Mouse (Mus musculus): ENCODE results near the gene Acat1. TPM values are rescaled to one million over a fixed set of nuclear protein-coding genes. Genes with fewer than 3 reads are reported as not detected.

Acat1 gene
- polyA plus RNA-seq, 1 experiment = 68.6 TPM

DNA sequence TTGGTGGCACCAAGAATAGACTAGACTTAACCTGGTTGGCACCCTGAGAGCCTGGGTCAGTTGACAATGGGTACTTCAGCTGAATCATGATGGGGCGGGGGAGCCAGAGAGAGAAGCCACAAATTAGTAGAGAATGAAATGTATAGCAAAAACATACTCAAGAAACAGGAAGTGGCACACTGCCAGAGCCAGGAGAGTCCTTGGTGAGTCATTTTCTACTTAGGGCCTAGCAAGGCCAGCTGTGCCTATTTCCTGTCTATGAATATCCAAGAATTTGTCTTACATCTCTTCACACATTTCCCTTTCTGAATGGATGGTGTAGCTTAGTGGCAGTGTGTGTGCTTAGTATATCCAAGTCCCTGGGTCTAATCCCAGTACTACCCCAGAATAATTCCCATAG lies 6.8 kb downstream of the Acat1 start:
- no peak for TF ChIP-seq POLR2A (IDR thresholded peaks at IDR 0.05; ENCODE audit: extremely low read depth, insufficient read depth, low read length)
- TF ChIP-seq CTCF (IDR thresholded peaks at IDR 0.05; ENCODE audit: extremely low read depth, insufficient read depth, low read length) = no peak
- H3K4me1 ChIP-seq (ENCODE audit: control insufficient read depth, insufficient read depth, low read length) = peaks cover 5% of the 10 kb centered on the region
- no peak overlapping the region for H3K27ac ChIP-seq (ENCODE audit: insufficient read depth, low read length)
- H3K4me3 ChIP-seq (ENCODE audit: insufficient read depth, low read length) = no peak overlapping the region

DNA sequence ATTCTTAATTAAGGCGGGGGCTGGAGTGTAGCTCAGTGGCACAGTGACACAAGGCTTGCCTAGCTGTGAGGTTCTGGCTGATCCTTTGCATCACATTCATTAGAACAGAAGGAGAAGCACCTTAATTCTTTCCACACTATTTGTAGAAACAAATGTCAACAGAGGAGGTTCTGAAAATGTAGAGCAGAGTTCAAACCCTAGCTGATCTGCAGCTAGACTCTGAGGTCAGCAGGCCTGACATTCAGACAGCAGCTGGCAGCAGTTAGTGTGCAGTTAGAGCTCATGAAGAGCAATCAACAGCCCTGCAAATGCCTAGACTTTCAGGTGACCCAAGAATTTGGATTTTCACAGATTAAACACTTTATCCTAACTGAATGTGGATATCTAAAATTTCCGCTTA lies 8.6 kb downstream of the Acat1 start:
- Histone ChIP-seq H3K4me3 (ENCODE audit: insufficient read depth, low read length) (no peak overlapping the region), H3K27ac (ENCODE audit: insufficient read depth, low read length) (no peak overlapping the region), H3K4me1 (ENCODE audit: control insufficient read depth, insufficient read depth, low read length) (peaks cover 5% of the 10 kb centered on the region)
- TF ChIP-seq POLR2A (IDR thresholded peaks at IDR 0.05; ENCODE audit: extremely low read depth, insufficient read depth, low read length) (no peak), CTCF (IDR thresholded peaks at IDR 0.05; ENCODE audit: extremely low read depth, insufficient read depth, low read length) (no peak)

DNA sequence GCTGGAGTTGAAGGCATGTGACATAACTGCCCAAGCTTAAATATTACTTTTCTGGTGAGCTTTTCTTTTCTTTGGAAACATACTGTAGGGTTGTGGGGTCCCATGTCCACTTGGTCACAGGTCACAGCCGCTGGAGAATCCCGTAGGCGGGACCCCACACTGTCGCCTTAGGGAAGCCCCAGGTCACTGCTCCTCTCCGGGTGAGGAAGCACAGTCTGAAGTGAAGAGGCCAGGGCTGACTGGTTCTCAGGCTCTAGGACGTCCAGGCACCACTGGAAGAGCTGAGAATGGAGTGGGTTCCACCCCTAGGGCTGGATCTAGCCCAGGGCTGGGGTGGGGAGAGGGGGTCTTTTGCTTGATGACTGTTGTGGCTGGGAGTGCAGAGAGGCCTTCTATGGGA lies 11.6 kb downstream of the Acat1 start:
- H3K4me1 ChIP-seq (ENCODE audit: control insufficient read depth, insufficient read depth, low read length) = peaks cover 2% of the 10 kb centered on the region
- no peak overlapping the region for H3K27ac ChIP-seq (ENCODE audit: insufficient read depth, low read length)
- no peak overlapping the region for H3K4me3 ChIP-seq (ENCODE audit: insufficient read depth, low read length)
- no peak for TF ChIP-seq POLR2A (IDR thresholded peaks at IDR 0.05; ENCODE audit: extremely low read depth, insufficient read depth, low read length)
- TF ChIP-seq CTCF (IDR thresholded peaks at IDR 0.05; ENCODE audit: extremely low read depth, insufficient read depth, low read length) = no peak

DNA sequence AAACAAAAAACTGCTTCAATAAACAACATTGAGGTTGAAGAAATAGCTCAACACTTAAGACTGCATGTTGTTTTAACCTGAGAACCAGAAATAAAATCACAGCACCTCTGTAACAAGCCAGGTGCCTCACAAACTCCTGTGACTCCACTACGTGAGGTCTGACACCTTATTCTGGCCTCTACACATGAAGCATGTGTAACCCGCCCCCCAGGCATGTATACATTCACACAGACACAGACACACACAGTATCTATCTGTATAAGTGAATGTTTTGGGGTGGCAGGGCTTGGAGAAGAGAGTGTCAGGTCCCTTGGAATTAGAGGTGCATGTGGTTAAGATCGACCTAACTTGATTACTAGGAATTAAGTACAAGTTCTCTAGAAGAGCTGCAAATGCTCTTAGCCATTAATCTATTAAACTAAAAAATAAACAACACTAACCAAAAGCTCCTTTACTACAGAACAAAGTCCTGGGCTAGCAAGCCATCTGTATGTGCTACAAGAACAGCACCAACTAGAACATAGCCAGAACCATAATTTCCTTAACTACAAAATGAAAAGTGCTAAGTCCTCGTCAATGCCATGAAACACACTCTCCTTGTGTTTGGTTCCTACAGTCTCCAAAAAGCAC lies 13.1 kb downstream of the Acat1 start:
- Histone ChIP-seq H3K4me3 (ENCODE audit: insufficient read depth, low read length) (no peak overlapping the region), H3K4me1 (ENCODE audit: control insufficient read depth, insufficient read depth, low read length) (peaks cover 1% of the 10 kb centered on the region; the same call in 1 of the 2 replicates), H3K27ac (ENCODE audit: insufficient read depth, low read length) (no peak overlapping the region)
- TF ChIP-seq CTCF (IDR thresholded peaks at IDR 0.05; ENCODE audit: extremely low read depth, insufficient read depth, low read length) (no peak), POLR2A (IDR thresholded peaks at IDR 0.05; ENCODE audit: extremely low read depth, insufficient read depth, low read length) (no peak)

DNA sequence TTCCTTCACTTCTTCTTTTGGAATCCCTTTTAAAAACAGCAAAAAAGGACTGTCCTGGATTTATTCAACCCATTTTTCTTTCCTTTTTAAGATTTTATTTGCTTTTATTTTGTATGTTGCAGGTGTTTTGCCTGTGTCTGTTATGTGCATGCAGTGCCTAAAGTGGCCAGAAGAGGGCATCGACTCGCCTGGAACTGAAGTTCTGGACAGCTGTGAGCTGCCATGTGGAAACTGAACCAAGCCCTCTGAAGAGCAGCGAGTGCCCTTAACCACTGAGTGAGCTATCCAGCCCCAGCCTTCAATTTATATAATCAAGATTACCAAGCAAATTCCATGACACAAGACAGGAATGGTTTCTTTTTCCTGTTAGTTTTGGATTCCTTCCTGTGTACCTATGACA lies 15.4 kb downstream of the Acat1 start:
- Histone ChIP-seq H3K4me3 (ENCODE audit: insufficient read depth, low read length) (no peak overlapping the region), H3K4me1 (ENCODE audit: control insufficient read depth, insufficient read depth, low read length) (no peaks in the 10 kb centered on the region), H3K27ac (ENCODE audit: insufficient read depth, low read length) (no peak overlapping the region)
- no peak for TF ChIP-seq POLR2A (IDR thresholded peaks at IDR 0.05; ENCODE audit: extremely low read depth, insufficient read depth, low read length)
- peak; percentile 62 for TF ChIP-seq CTCF (IDR thresholded peaks at IDR 0.05; ENCODE audit: extremely low read depth, insufficient read depth, low read length)

DNA sequence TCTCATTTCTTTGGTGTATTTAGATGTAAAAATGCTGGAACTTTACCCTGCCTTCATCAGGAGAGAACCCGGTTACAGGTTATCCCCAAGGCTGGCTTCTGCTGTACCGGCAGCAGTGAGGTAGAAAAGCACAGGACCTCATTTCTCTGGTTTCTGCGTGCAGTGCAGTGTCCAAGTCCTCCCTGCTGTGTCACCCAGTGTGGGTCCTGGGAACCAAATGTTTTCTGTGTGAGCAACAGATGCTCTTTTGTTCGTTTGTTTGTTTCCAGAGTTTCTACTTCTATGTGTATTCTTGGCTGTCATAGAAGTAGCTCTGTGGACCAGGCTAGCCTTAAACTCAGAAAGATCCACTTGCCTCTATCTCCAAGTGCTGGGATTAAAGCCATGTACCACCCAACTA lies 28.3 kb downstream of the Acat1 start:
- Histone ChIP-seq H3K27ac (ENCODE audit: insufficient read depth, low read length) (no peak overlapping the region), H3K4me3 (ENCODE audit: insufficient read depth, low read length) (no peak overlapping the region), H3K4me1 (ENCODE audit: control insufficient read depth, insufficient read depth, low read length) (no peaks in the 10 kb centered on the region)
- TF ChIP-seq POLR2A (IDR thresholded peaks at IDR 0.05; ENCODE audit: extremely low read depth, insufficient read depth, low read length) (no peak), CTCF (IDR thresholded peaks at IDR 0.05; ENCODE audit: extremely low read depth, insufficient read depth, low read length) (no peak)

DNA sequence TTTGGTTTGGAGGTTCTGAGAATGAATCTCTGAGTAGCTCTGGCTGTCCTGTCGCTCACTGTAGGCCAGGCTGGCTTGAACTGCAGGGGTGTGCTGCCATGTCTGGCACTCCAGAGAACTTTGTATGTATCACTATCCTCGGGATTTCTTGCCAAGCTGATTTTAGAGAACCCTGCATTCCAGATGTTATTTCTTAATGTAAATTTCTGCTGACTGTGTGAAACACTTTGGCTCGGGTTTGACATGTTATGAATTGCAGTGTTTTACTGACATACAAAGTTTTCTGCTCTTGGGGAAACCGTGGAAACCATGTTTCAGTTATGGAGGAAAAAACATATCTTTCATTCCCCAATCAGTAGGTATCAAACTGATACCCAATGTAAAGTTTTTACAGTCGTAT lies 34.5 kb downstream of the Acat1 start:
- no peak for TF ChIP-seq POLR2A (IDR thresholded peaks at IDR 0.05; ENCODE audit: extremely low read depth, insufficient read depth, low read length)
- no peak for TF ChIP-seq CTCF (IDR thresholded peaks at IDR 0.05; ENCODE audit: extremely low read depth, insufficient read depth, low read length)
- H3K27ac ChIP-seq (ENCODE audit: insufficient read depth, low read length) = no peak overlapping the region
- no peaks in the 10 kb centered on the region for H3K4me1 ChIP-seq (ENCODE audit: control insufficient read depth, insufficient read depth, low read length)
- no peak overlapping the region for H3K4me3 ChIP-seq (ENCODE audit: insufficient read depth, low read length)

DNA sequence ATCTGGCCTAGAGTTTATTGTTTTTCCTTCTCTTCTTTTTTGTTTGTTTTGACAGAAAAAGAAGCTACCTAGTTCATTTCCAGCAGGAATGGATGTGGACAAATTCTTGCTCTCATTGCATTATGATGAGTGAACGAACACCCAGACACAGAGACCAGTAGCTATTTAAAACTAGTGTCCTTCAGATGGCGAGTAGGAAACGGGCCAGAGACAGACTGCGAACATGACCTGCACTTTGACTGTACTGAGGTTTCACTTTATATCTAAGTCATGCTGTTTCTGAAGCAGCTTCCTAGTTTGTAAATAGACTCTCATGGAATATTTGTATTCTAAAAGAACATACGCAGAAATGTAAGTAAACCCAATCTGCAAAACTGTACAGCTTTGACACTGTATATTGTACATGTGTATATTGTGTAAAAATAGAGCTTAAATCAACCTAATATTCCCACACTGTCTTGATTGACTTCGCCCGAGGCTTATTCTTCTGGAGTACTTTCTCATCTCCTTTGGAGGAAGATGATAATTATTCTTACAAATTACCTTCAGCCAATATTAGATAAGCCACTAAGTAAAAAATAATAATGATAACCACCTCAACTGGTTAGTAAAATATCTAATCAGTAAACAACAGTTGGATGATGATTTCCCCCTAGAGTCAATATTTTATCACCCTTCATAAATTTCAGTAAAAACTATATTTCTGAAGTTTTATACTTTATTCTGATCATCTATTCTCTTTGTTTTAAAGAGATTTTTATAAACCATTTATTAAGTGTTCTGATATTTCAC lies 37.5 kb downstream of the Acat1 start:
- H3K4me3 ChIP-seq (ENCODE audit: insufficient read depth, low read length) = no peak overlapping the region
- no peaks in the 10 kb centered on the region for H3K4me1 ChIP-seq (ENCODE audit: control insufficient read depth, insufficient read depth, low read length)
- H3K27ac ChIP-seq (ENCODE audit: insufficient read depth, low read length) = no peak overlapping the region
- no peak for TF ChIP-seq CTCF (IDR thresholded peaks at IDR 0.05; ENCODE audit: extremely low read depth, insufficient read depth, low read length)
- TF ChIP-seq POLR2A (IDR thresholded peaks at IDR 0.05; ENCODE audit: extremely low read depth, insufficient read depth, low read length) = no peak

DNA sequence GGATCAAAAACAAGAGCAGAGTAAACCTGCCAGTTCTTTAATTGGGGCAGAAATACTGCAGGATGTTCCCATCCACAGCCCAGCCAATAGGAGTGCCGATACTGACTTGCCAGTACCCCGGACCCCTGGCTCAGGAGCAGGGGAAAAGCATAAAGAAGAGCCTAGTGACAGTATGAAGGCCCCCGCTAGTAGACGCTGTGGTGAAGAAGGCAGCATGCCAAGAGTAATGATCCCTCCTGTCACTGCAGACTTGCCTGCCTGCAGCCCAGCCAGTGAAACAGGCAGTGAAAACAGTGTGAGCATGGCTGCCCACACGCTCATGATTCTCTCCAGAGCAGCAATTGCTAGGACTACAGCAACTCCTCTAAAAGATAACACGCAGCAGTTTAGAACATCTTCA lies 39.5 kb downstream of the Acat1 start:
- H3K27ac ChIP-seq (ENCODE audit: insufficient read depth, low read length) = no peak overlapping the region
- TF ChIP-seq POLR2A (IDR thresholded peaks at IDR 0.05; ENCODE audit: extremely low read depth, insufficient read depth, low read length) = no peak
- TF ChIP-seq CTCF (IDR thresholded peaks at IDR 0.05; ENCODE audit: extremely low read depth, insufficient read depth, low read length) = peak; percentile 23; the same call in 1 of the 2 replicates

More for the DNA sequence above, 39.5 kb downstream of the Acat1 start:
- Histone ChIP-seq H3K4me3 (ENCODE audit: insufficient read depth, low read length) (no peak overlapping the region), H3K4me1 (ENCODE audit: control insufficient read depth, insufficient read depth, low read length) (no peaks in the 10 kb centered on the region)

All from cortical plate, adult 2 months (tissue).